Mouse (Mus musculus): ENCODE results near the gene Lyst.

DNA sequence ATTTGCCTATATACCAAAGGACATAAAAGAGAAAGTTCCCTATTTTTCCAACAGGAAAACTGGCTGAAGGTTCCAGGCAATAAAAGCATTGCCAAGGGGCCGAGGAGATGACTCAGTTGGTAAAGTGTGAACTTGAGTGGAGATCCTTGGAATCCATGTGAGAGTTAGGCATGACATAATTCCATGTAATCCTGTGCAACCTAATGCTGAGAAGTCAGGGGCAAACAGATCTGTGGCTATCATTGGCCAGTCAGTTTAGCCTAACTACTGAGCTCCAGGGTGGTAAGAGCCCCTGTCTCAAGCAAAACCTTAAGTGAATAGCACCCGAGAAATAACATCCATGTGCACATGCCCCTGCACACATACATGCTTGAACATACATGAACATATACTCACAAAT is 17.3 kb upstream of the Lyst start:
- TF ChIP-seq CTCF (IDR thresholded peaks at IDR 0.05; ENCODE audit: low read depth, low read length) (no peak), POLR2A (IDR thresholded peaks at IDR 0.05; ENCODE audit: borderline replicate concordance, low read depth, low read length) (no peak)
